Mouse (Mus musculus) midbrain, embryonic 13.5 days (tissue): ENCODE data around the gene Alkbh3. TPM values are rescaled to one million over a fixed set of nuclear protein-coding genes. Genes with fewer than 3 reads are reported as not detected.

Experiments used
- ATAC-seq: fragments of 200-750 bp; cut with Nextera tagmentation; 2 replicates; pipeline ENCODE4 v1.8.0; 2017; ENCODE audit warnings: mild to moderate bottlenecking, moderate TSS enrichment, moderate library complexity
- H3K27ac ChIP-seq: fragments of 300-500 bp; sonication (generic); 2 replicates; pipeline ENCODE4 v1.5.1; 2015; ENCODE audit warnings: inconsistent platforms, mild to moderate bottlenecking, moderate library complexity
- H3K27me3 ChIP-seq: fragments of 300-500 bp; sonication (generic); 2 replicates; pipeline ENCODE4 v1.6.1; 2015; ENCODE audit warnings: mild to moderate bottlenecking, inconsistent platforms
- H3K36me3 ChIP-seq: fragments of 300-500 bp; sonication (generic); 2 replicates; pipeline ENCODE4 v1.6.1; 2015; ENCODE audit warnings: mild to moderate bottlenecking, inconsistent platforms
- H3K4me1 ChIP-seq: fragments of 300-500 bp; sonication (generic); replicated peaks from 2 replicates; pipeline ENCODE4 v1.6.1; 2015; ENCODE audit warnings: inconsistent platforms
- H3K4me2 ChIP-seq: fragments of 300-500 bp; sonication (generic); replicated peaks from 2 replicates; pipeline ENCODE4 v1.6.1; 2015; ENCODE audit warnings: moderate library complexity, mild to moderate bottlenecking, inconsistent platforms
- H3K4me3 ChIP-seq: fragments of 300-500 bp; sonication (generic); replicated peaks from 2 replicates; pipeline ENCODE4 v1.5.1; 2015; ENCODE audit warnings: mild to moderate bottlenecking, inconsistent platforms
- H3K9ac ChIP-seq: fragments of 300-500 bp; sonication (generic); replicated peaks from 2 replicates; pipeline ENCODE4 v1.6.1; 2015; ENCODE audit warnings: mild to moderate bottlenecking, inconsistent platforms
- H3K9me3 ChIP-seq: fragments of 300-500 bp; sonication (generic); 2 replicates; pipeline ENCODE4 v1.6.1; 2016; ENCODE audit warnings: mild to moderate bottlenecking, inconsistent platforms
- WGBS: fragments of 180-500 bp; shearing (Covaris S2); methylation state at CpG from one replicate; pipeline ENCODE4 v1.1.7; 2015; 5-methylcytosine and 5-hydroxymethylcytosine counted together
- polyA plus RNA-seq: library from polyadenylated mRNA; unstranded; fragments of >200 nt; fragmentation: Nextera tagmentation; extraction: Ambion mirVana; gene quantifications from 2 replicates; pipeline ENCODE4 v1.2.1, GENCODE M21; 2015

Alkbh3 gene
- polyA plus RNA-seq: 53.5 and 59.6 TPM in 2 replicates

- H3K36me3 ChIP-seq: peaks cover 27% of the 10 kb centered on the region
- WGBS: 4% methylated on average over 44 of the region's 47 CpGs
- peak within 1 kb of the TSS; percentile 61 for H3K27ac ChIP-seq
These were observed at the start of gene Alkbh3 for GRCm38 (mm10) chr2:94010335-94011291. Gene Alkbh3, minus strand, starts transcription at chr2:94010807.

GRCm38 (mm10) chr2:94059459-94059858, 48.9 kb upstream of the Alkbh3 start:
- no peaks in the 10 kb centered on the region for H3K9me3 ChIP-seq
- 85% methylated on average over 5 of the region's 5 CpGs for WGBS
- no peak for ATAC-seq
- no peak overlapping the region for H3K4me3 ChIP-seq
- no peaks in the 10 kb centered on the region for H3K27me3 ChIP-seq
- H3K4me2 ChIP-seq: no peak overlapping the region
- H3K9ac ChIP-seq: no peak overlapping the region
- no peak overlapping the region for H3K27ac ChIP-seq
- no peaks in the 10 kb centered on the region for H3K4me1 ChIP-seq
- no peaks in the 10 kb centered on the region for H3K36me3 ChIP-seq

More at GRCm38 (mm10) chr2:94010335-94011291, at the start of gene Alkbh3:
- ATAC-seq: peak; percentile 99
- no peaks in the 10 kb centered on the region for H3K27me3 ChIP-seq
- peaks cover 21% of the 10 kb centered on the region for H3K4me1 ChIP-seq
- no peaks in the 10 kb centered on the region for H3K9me3 ChIP-seq
- H3K9ac ChIP-seq: peak within 1 kb of the TSS; percentile 86
- H3K4me3 ChIP-seq: peak within 1 kb of the TSS; percentile 88
- peak within 1 kb of the TSS; percentile 71 for H3K4me2 ChIP-seq

- Histone ChIP-seq H3K27me3 (no peaks in the 10 kb centered on the region), H3K4me2 (no peak overlapping the region), H3K9ac (no peak overlapping the region), H3K4me1 (peaks cover 6% of the 10 kb centered on the region), H3K9me3 (no peaks in the 10 kb centered on the region), H3K27ac (no peak overlapping the region), H3K36me3 (no peaks in the 10 kb centered on the region), H3K4me3 (no peak overlapping the region)
- ATAC-seq: no peak
These were observed 44.2 kb upstream of the Alkbh3 start for GRCm38 (mm10) chr2:94054813-94055212.

- H3K27me3 ChIP-seq: no peaks in the 10 kb centered on the region
- no peak for ATAC-seq
- no peak overlapping the region for H3K4me2 ChIP-seq
- WGBS: 94% methylated on average over 5 of the region's 5 CpGs
- H3K4me1 ChIP-seq: peaks cover 27% of the 10 kb centered on the region
- H3K4me3 ChIP-seq: no peak overlapping the region
- no peaks in the 10 kb centered on the region for H3K36me3 ChIP-seq
- no peak overlapping the region for H3K9ac ChIP-seq
- no peak overlapping the region for H3K27ac ChIP-seq
- no peaks in the 10 kb centered on the region for H3K9me3 ChIP-seq
These were observed 41.3 kb upstream of the Alkbh3 start for GRCm38 (mm10) chr2:94051952-94052351.

- H3K9me3 ChIP-seq: no peaks in the 10 kb centered on the region
- 97% methylated on average over 3 of the region's 3 CpGs for WGBS
- no peak for ATAC-seq
These were observed 40.3 kb upstream of the Alkbh3 start for GRCm38 (mm10) chr2:94050901-94051300.

GRCm38 (mm10) chr2:94049471-94050176, 39.0 kb upstream of the Alkbh3 start:
- Histone ChIP-seq H3K27ac (peak overlapping the region; percentile 82), H3K4me2 (no peak overlapping the region)
- 73% methylated on average over 5 of the region's 5 CpGs for WGBS

More at GRCm38 (mm10) chr2:94050901-94051300, 40.3 kb upstream of the Alkbh3 start:
- H3K9ac ChIP-seq: no peak overlapping the region
- no peak overlapping the region for H3K4me2 ChIP-seq
- no peaks in the 10 kb centered on the region for H3K36me3 ChIP-seq
- H3K4me3 ChIP-seq: no peak overlapping the region
- peaks cover 30% of the 10 kb centered on the region for H3K4me1 ChIP-seq
- no peak overlapping the region for H3K27ac ChIP-seq
- no peaks in the 10 kb centered on the region for H3K27me3 ChIP-seq

GRCm38 (mm10) chr2:94048733-94049470, 38.3 kb upstream of the Alkbh3 start:
- Histone ChIP-seq H3K27me3 (no peaks in the 10 kb centered on the region), H3K9me3 (no peaks in the 10 kb centered on the region), H3K4me3 (no peak overlapping the region), H3K9ac (no peak overlapping the region), H3K4me1 (peaks cover 48% of the 10 kb centered on the region), H3K36me3 (no peaks in the 10 kb centered on the region), H3K4me2 (no peak overlapping the region), H3K27ac (peak overlapping the region; percentile 82)
- no peak for ATAC-seq
- WGBS: 66% methylated on average over 5 of the region's 5 CpGs

More at GRCm38 (mm10) chr2:94049471-94050176, 39.0 kb upstream of the Alkbh3 start:
- Histone ChIP-seq H3K36me3 (no peaks in the 10 kb centered on the region), H3K4me3 (no peak overlapping the region), H3K9me3 (no peaks in the 10 kb centered on the region), H3K4me1 (peaks cover 42% of the 10 kb centered on the region), H3K27me3 (no peaks in the 10 kb centered on the region), H3K9ac (no peak overlapping the region)
- ATAC-seq: peak; percentile 76

- Histone ChIP-seq H3K9ac (no peak overlapping the region), H3K4me2 (no peak overlapping the region), H3K36me3 (no peaks in the 10 kb centered on the region), H3K27ac (peak overlapping the region; percentile 82), H3K9me3 (no peaks in the 10 kb centered on the region), H3K4me3 (no peak overlapping the region), H3K27me3 (no peaks in the 10 kb centered on the region), H3K4me1 (peaks cover 54% of the 10 kb centered on the region)
- no peak for ATAC-seq
- WGBS: 18% methylated on average over 1 of the region's 1 CpGs
These were observed 37.7 kb upstream of the Alkbh3 start for GRCm38 (mm10) chr2:94048271-94048670.

GRCm38 (mm10) chr2:94045411-94046090, 34.9 kb upstream of the Alkbh3 start:
- Histone ChIP-seq H3K4me2 (no peak overlapping the region), H3K27me3 (no peaks in the 10 kb centered on the region), H3K9me3 (no peaks in the 10 kb centered on the region), H3K9ac (no peak overlapping the region), H3K27ac (no peak overlapping the region), H3K4me3 (no peak overlapping the region), H3K4me1 (peaks cover 60% of the 10 kb centered on the region), H3K36me3 (no peaks in the 10 kb centered on the region)
- ATAC-seq: no peak
- WGBS: 81% methylated on average over 6 of the region's 6 CpGs

- H3K9me3 ChIP-seq: no peaks in the 10 kb centered on the region
- no peaks in the 10 kb centered on the region; the same call in 1 of the 2 replicates for H3K36me3 ChIP-seq
- WGBS: 80% methylated on average over 2 of the region's 2 CpGs
- H3K27ac ChIP-seq: peak overlapping the region; percentile 67
- no peak overlapping the region for H3K4me3 ChIP-seq
- no peak overlapping the region for H3K4me2 ChIP-seq
- no peak for ATAC-seq
- H3K9ac ChIP-seq: no peak overlapping the region
- H3K4me1 ChIP-seq: peaks cover 48% of the 10 kb centered on the region
- no peaks in the 10 kb centered on the region for H3K27me3 ChIP-seq
These were observed 33.6 kb upstream of the Alkbh3 start for GRCm38 (mm10) chr2:94044174-94044573.

- H3K36me3 ChIP-seq: no peaks in the 10 kb centered on the region; the same call in 1 of the 2 replicates
- WGBS: 25% methylated on average over 5 of the region's 5 CpGs
- H3K27me3 ChIP-seq: no peaks in the 10 kb centered on the region
- ATAC-seq: peak; percentile 87
- H3K4me1 ChIP-seq: peaks cover 42% of the 10 kb centered on the region
- H3K9me3 ChIP-seq: no peaks in the 10 kb centered on the region
- H3K4me3 ChIP-seq: no peak overlapping the region
- peak overlapping the region; percentile 73 for H3K27ac ChIP-seq
- no peak overlapping the region for H3K9ac ChIP-seq
- no peak overlapping the region for H3K4me2 ChIP-seq
These were observed 33.1 kb upstream of the Alkbh3 start for GRCm38 (mm10) chr2:94043662-94044061.
